Mouse (Mus musculus) G1E (cell line): ENCODE results near the gene Adam15.

Experiments used
- CTCF ChIP-seq: IDR thresholded peaks from 2 replicates; pipeline ENCODE4 v1.5.1; 2012; ENCODE audit warnings: low read depth, low read length, inconsistent platforms, mixed read lengths
- GATA1 ChIP-seq: IDR thresholded peaks from 2 replicates; pipeline ENCODE4 v1.6.1; 2012; ENCODE audit warnings: borderline replicate concordance, low read length, inconsistent platforms, mixed read lengths
- POLR2AphosphoS5 ChIP-seq: IDR thresholded peaks from 2 replicates; pipeline ENCODE4 v1.6.1; 2012; ENCODE audit warnings: low read depth, low read length, inconsistent platforms; ENCODE audit not compliant: insufficient replicate concordance

DNA sequence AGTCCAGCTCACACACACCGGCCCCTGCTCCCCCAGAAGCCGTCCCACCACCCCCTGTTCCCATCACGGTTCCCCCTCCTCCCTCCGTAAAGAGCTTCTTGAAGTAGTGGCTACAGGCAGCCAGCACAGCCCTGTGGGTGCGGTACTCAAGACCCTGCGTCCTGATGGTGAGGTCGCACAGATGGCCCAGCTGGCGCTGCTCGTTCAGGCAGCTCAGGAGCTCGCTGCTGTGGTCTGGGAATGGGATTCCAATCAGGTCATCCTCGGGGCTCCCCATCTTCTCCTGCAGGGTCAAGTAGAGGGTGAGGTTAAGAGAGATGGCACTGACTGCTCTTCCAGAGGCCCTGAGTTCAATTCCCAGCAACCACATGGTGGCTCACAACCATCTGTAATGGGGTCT lies 31.4 kb upstream of the Adam15 start:
- no peak for TF ChIP-seq CTCF
- TF ChIP-seq GATA1: no peak
- TF ChIP-seq POLR2AphosphoS5: no peak
